Mouse (Mus musculus): ENCODE measurements around the gene Kcnn3. TPM values are rescaled to one million over a fixed set of nuclear protein-coding genes. Genes with fewer than 3 reads are reported as not detected.

Kcnn3 gene
- polyA plus RNA-seq, 1 experiment from 2014 or later, result 3.0 TPM

GRCm38 (mm10) chr3:89598967-89599366 is 79.0 kb downstream of the Kcnn3 start:
- Histone ChIP-seq H3K27ac (replicated peaks) (no peak overlapping the region), H3K9me3 (peaks cover 10% of the 10 kb centered on the region), H3K4me3 (no peak overlapping the region), H3K4me1 (peaks cover 12% of the 10 kb centered on the region), H3K36me3 (no peaks in the 10 kb centered on the region), H3K27me3 (no peaks in the 10 kb centered on the region), H3K4me2 (replicated peaks) (no peak overlapping the region), H3K9ac (replicated peaks) (no peak overlapping the region)
- WGBS, result 97% methylated on average over 7 of the region's 7 CpGs
- ATAC-seq (ENCODE audit: low FRiP score, low read depth), result no peak

- no peak for ATAC-seq (ENCODE audit: low FRiP score, low read depth)
- Histone ChIP-seq H3K27me3 (no peaks in the 10 kb centered on the region), H3K4me3 (no peak overlapping the region), H3K4me1 (peaks cover 21% of the 10 kb centered on the region), H3K27ac (replicated peaks) (0 out of 2 replicates have a peak overlapping the region, but pooled peaks have one; percentile 22), H3K4me2 (replicated peaks) (no peak overlapping the region), H3K36me3 (no peaks in the 10 kb centered on the region), H3K9me3 (peaks cover 10% of the 10 kb centered on the region), H3K9ac (replicated peaks) (no peak overlapping the region)
- 49% methylated on average over 7 of the region's 7 CpGs for WGBS
These were observed 81.1 kb downstream of the Kcnn3 start for GRCm38 (mm10) chr3:89601060-89601459.

GRCm38 (mm10) chr3:89603300-89603699 is 83.3 kb downstream of the Kcnn3 start:
- 98% methylated on average over 5 of the region's 5 CpGs for WGBS
- Histone ChIP-seq H3K4me1 (peaks cover 34% of the 10 kb centered on the region), H3K4me3 (no peak overlapping the region), H3K36me3 (no peaks in the 10 kb centered on the region), H3K9me3 (peaks cover 10% of the 10 kb centered on the region), H3K4me2 (replicated peaks) (no peak overlapping the region), H3K27me3 (no peaks in the 10 kb centered on the region), H3K9ac (replicated peaks) (no peak overlapping the region), H3K27ac (replicated peaks) (no peak overlapping the region)
- no peak for ATAC-seq (ENCODE audit: low FRiP score, low read depth)

- no peak overlapping the region for H3K9ac ChIP-seq (replicated peaks)
- 68% methylated on average over 5 of the region's 5 CpGs for WGBS
- no peaks in the 10 kb centered on the region for H3K36me3 ChIP-seq
- no peak overlapping the region for H3K27ac ChIP-seq (replicated peaks)
- peaks cover 34% of the 10 kb centered on the region for H3K4me1 ChIP-seq
- no peak for ATAC-seq (ENCODE audit: low FRiP score, low read depth)
- H3K4me3 ChIP-seq, result no peak overlapping the region
- H3K4me2 ChIP-seq (replicated peaks), result no peak overlapping the region
- no peaks in the 10 kb centered on the region for H3K27me3 ChIP-seq
- no peaks in the 10 kb centered on the region for H3K9me3 ChIP-seq
These were observed 85.3 kb downstream of the Kcnn3 start for GRCm38 (mm10) chr3:89605235-89605634.

GRCm38 (mm10) chr3:89607327-89607726 is 87.4 kb downstream of the Kcnn3 start:
- no peak overlapping the region for H3K9ac ChIP-seq (replicated peaks)
- ATAC-seq (ENCODE audit: low FRiP score, low read depth), result peak; percentile 66
- H3K27ac ChIP-seq (replicated peaks), result peak overlapping the region; percentile 56
- no peaks in the 10 kb centered on the region for H3K9me3 ChIP-seq
- H3K27me3 ChIP-seq, result no peaks in the 10 kb centered on the region
- H3K4me2 ChIP-seq (replicated peaks), result peak overlapping the region; percentile 13; the same call in 1 of the 2 replicates
- 8% methylated on average over 1 of the region's 1 CpGs for WGBS
- peaks cover 32% of the 10 kb centered on the region for H3K4me1 ChIP-seq
- no peaks in the 10 kb centered on the region for H3K36me3 ChIP-seq
- H3K4me3 ChIP-seq, result no peak overlapping the region

- no peak for ATAC-seq (ENCODE audit: low FRiP score, low read depth)
- no peak overlapping the region for H3K27ac ChIP-seq (replicated peaks)
- no peak overlapping the region for H3K9ac ChIP-seq (replicated peaks)
- H3K9me3 ChIP-seq, result no peaks in the 10 kb centered on the region
- no peak overlapping the region for H3K4me2 ChIP-seq (replicated peaks)
- WGBS, result 82% methylated on average over 5 of the region's 5 CpGs
- H3K4me1 ChIP-seq, result peaks cover 27% of the 10 kb centered on the region
- no peaks in the 10 kb centered on the region for H3K27me3 ChIP-seq
- H3K4me3 ChIP-seq, result no peak overlapping the region
- no peaks in the 10 kb centered on the region for H3K36me3 ChIP-seq
These were observed 92.1 kb downstream of the Kcnn3 start for GRCm38 (mm10) chr3:89612048-89612447.

- Histone ChIP-seq H3K4me2 (replicated peaks) (no peak overlapping the region), H3K4me3 (no peak overlapping the region), H3K36me3 (no peaks in the 10 kb centered on the region), H3K27ac (replicated peaks) (peak overlapping the region; percentile 69), H3K9me3 (no peaks in the 10 kb centered on the region), H3K27me3 (no peaks in the 10 kb centered on the region), H3K4me1 (peaks cover 21% of the 10 kb centered on the region), H3K9ac (replicated peaks) (no peak overlapping the region)
- 57% methylated on average over 18 of the region's 18 CpGs for WGBS
- peak; percentile 72 for ATAC-seq (ENCODE audit: low FRiP score, low read depth)
These were observed 93.9 kb downstream of the Kcnn3 start for GRCm38 (mm10) chr3:89613526-89614523.

GRCm38 (mm10) chr3:89616861-89617260 is 96.9 kb downstream of the Kcnn3 start:
- Histone ChIP-seq H3K9me3 (no peaks in the 10 kb centered on the region), H3K4me3 (no peak overlapping the region), H3K27ac (replicated peaks) (no peak overlapping the region), H3K9ac (replicated peaks) (no peak overlapping the region), H3K27me3 (no peaks in the 10 kb centered on the region), H3K4me2 (replicated peaks) (no peak overlapping the region), H3K36me3 (no peaks in the 10 kb centered on the region), H3K4me1 (peaks cover 19% of the 10 kb centered on the region)
- no peak for ATAC-seq (ENCODE audit: low FRiP score, low read depth)
- 63% methylated on average over 6 of the region's 6 CpGs for WGBS

- 94% methylated on average over 2 of the region's 2 CpGs for WGBS
- Histone ChIP-seq H3K4me1 (peaks cover 21% of the 10 kb centered on the region), H3K36me3 (no peaks in the 10 kb centered on the region), H3K9ac (replicated peaks) (no peak overlapping the region), H3K4me2 (replicated peaks) (no peak overlapping the region), H3K9me3 (no peaks in the 10 kb centered on the region), H3K4me3 (no peak overlapping the region), H3K27me3 (no peaks in the 10 kb centered on the region), H3K27ac (replicated peaks) (no peak overlapping the region)
- ATAC-seq (ENCODE audit: low FRiP score, low read depth), result no peak
These were observed 97.4 kb downstream of the Kcnn3 start for GRCm38 (mm10) chr3:89617360-89617759.

GRCm38 (mm10) chr3:89622825-89623224 is 102.9 kb downstream of the Kcnn3 start:
- Histone ChIP-seq H3K9ac (replicated peaks) (no peak overlapping the region), H3K36me3 (no peaks in the 10 kb centered on the region), H3K9me3 (no peaks in the 10 kb centered on the region), H3K4me3 (no peak overlapping the region), H3K27ac (replicated peaks) (peak overlapping the region; percentile 54), H3K4me2 (replicated peaks) (no peak overlapping the region), H3K27me3 (no peaks in the 10 kb centered on the region), H3K4me1 (peaks cover 46% of the 10 kb centered on the region)
- 2% methylated on average over 6 of the region's 6 CpGs for WGBS
- peak; percentile 70 for ATAC-seq (ENCODE audit: low FRiP score, low read depth)

GRCm38 (mm10) chr3:89623531-89623930 is 103.6 kb downstream of the Kcnn3 start:
- H3K27me3 ChIP-seq, result no peaks in the 10 kb centered on the region
- peaks cover 51% of the 10 kb centered on the region for H3K4me1 ChIP-seq
- no peaks in the 10 kb centered on the region for H3K36me3 ChIP-seq
- WGBS, result 20% methylated on average over 4 of the region's 4 CpGs
- peak overlapping the region; percentile 35 for H3K27ac ChIP-seq (replicated peaks)
- H3K9ac ChIP-seq (replicated peaks), result no peak overlapping the region
- no peaks in the 10 kb centered on the region for H3K9me3 ChIP-seq
- H3K4me3 ChIP-seq, result no peak overlapping the region
- ATAC-seq (ENCODE audit: low FRiP score, low read depth), result no peak
- H3K4me2 ChIP-seq (replicated peaks), result no peak overlapping the region

- Histone ChIP-seq H3K36me3 (no peaks in the 10 kb centered on the region), H3K27ac (replicated peaks) (peak overlapping the region; percentile 35), H3K4me2 (replicated peaks) (no peak overlapping the region), H3K9me3 (no peaks in the 10 kb centered on the region), H3K4me3 (no peak overlapping the region), H3K4me1 (peaks cover 52% of the 10 kb centered on the region), H3K9ac (replicated peaks) (no peak overlapping the region), H3K27me3 (no peaks in the 10 kb centered on the region)
- 61% methylated on average over 6 of the region's 6 CpGs for WGBS
- no peak for ATAC-seq (ENCODE audit: low FRiP score, low read depth)
These were observed 104.0 kb downstream of the Kcnn3 start for GRCm38 (mm10) chr3:89624001-89624400.

All from midbrain, embryonic 12.5 days (tissue).